Mouse (Mus musculus) ES-Bruce4 (cell line): ENCODE measurements at regions not wholly inside any gene's neighbourhood (a gene's known extent, or its start where the extent isn't known, plus 50 kb on each side); places are given as distances from the start of the nearest gene placed in this dataset.
A peak's percentile ranks its signal among the peaks of the same experiment; 100 is the strongest.

Source experiments
- H3K27ac ChIP-seq: 2 replicates; pipeline ENCODE4 v1.5.1; 2012; ENCODE audit warnings: low read length, inconsistent platforms; ENCODE audit not compliant: insufficient read depth
- H3K27me3 ChIP-seq: 2 replicates; pipeline ENCODE4 v1.6.1; 2012; ENCODE audit warnings: mild to moderate bottlenecking, low read length, inconsistent platforms; ENCODE audit not compliant: control insufficient read depth, poor library complexity, insufficient read depth, severe bottlenecking
- H3K36me3 ChIP-seq: 2 replicates; pipeline ENCODE4 v1.6.1; 2012; ENCODE audit warnings: inconsistent platforms, mild to moderate bottlenecking, low read length, moderate library complexity; ENCODE audit not compliant: control insufficient read depth, poor library complexity, insufficient read depth, severe bottlenecking
- H3K4me1 ChIP-seq: one replicate; pipeline ENCODE4 v1.8.1; 2011; ENCODE audit warnings: low read length; ENCODE audit not compliant: control insufficient read depth, insufficient read depth
- H3K4me3 ChIP-seq: 2 replicates; pipeline ENCODE4 v1.5.1; 2011; ENCODE audit warnings: low read depth, mild to moderate bottlenecking, low read length
- H3K9ac ChIP-seq: 2 replicates; pipeline ENCODE4 v1.6.1; 2012; ENCODE audit warnings: low read depth, mild to moderate bottlenecking, inconsistent platforms; ENCODE audit not compliant: poor library complexity, severe bottlenecking
- H3K9me3 ChIP-seq: replicated peaks from 2 replicates; pipeline ENCODE4 v1.6.1; 2012; ENCODE audit warnings: mild to moderate bottlenecking, low read length, inconsistent platforms; ENCODE audit not compliant: control insufficient read depth, poor library complexity, insufficient read depth, severe bottlenecking
- CTCF ChIP-seq: IDR thresholded peaks from one replicate; pipeline ENCODE4 v1.8.1; 2011; ENCODE audit warnings: low read depth, low read length
- EP300 ChIP-seq: IDR thresholded peaks from 2 replicates; pipeline ENCODE4 v1.6.1; 2011; ENCODE audit warnings: low read depth, low read length; ENCODE audit not compliant: insufficient read depth
- POLR2A ChIP-seq: IDR thresholded peaks from one replicate; pipeline ENCODE4 v1.8.1; 2011; ENCODE audit warnings: low read length; ENCODE audit not compliant: insufficient read depth

- Histone ChIP-seq H3K9ac (no peak overlapping the region), H3K9me3 (no peaks in the 10 kb centered on the region), H3K27me3 (no peaks in the 10 kb centered on the region), H3K4me3 (no peak overlapping the region), H3K27ac (no peak overlapping the region), H3K4me1 (no peaks in the 10 kb centered on the region), H3K36me3 (no peaks in the 10 kb centered on the region)
- TF ChIP-seq EP300: no peak
- no peak for TF ChIP-seq CTCF
Measured at GRCm38 (mm10) chr10:71727746-71728145, 380.2 kb downstream of the Ipmk start.

- H3K4me3 ChIP-seq: no peak overlapping the region
- no peak overlapping the region for H3K27ac ChIP-seq
- H3K27me3 ChIP-seq: no peaks in the 10 kb centered on the region
- H3K36me3 ChIP-seq: no peaks in the 10 kb centered on the region
- H3K4me1 ChIP-seq: no peaks in the 10 kb centered on the region
- no peak overlapping the region for H3K9ac ChIP-seq
- no peaks in the 10 kb centered on the region for H3K9me3 ChIP-seq
- TF ChIP-seq CTCF: no peak
- TF ChIP-seq EP300: no peak
Measured at GRCm38 (mm10) chr10:71733821-71734220, 386.3 kb downstream of the Ipmk start.

- no peaks in the 10 kb centered on the region for H3K4me1 ChIP-seq
- H3K9ac ChIP-seq: no peak overlapping the region
Measured at GRCm38 (mm10) chr10:71734481-71734880, 386.9 kb downstream of the Ipmk start.

DNA sequence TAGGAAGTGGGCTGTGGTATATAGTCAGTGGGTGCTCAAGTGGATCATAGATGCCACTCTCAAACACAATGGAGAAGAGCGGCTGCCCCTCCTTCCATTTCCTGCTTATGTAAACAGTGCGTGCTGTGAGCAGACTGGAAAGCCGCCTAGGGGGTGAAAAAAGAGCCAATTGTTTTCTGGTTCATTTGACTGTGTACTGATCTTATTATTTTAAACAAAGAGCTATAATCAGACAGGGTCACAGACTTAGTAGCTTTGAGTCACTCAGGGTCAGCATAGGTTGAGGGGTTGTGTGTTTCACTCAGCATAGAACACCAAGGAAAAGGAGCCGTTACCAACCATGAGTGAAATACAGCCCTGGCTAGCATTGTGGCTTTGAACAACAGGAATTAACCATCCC lies 390.7 kb downstream of the Ipmk start:
- no peak overlapping the region for H3K4me3 ChIP-seq

More at GRCm38 (mm10) chr10:71734481-71734880, 386.9 kb downstream of the Ipmk start:
- TF ChIP-seq POLR2A (no peak), EP300 (0 out of 2 replicates have a peak, but pooled peaks have one; percentile 19)
- Histone ChIP-seq H3K9me3 (no peaks in the 10 kb centered on the region), H3K4me3 (no peak overlapping the region), H3K27me3 (no peaks in the 10 kb centered on the region), H3K27ac (no peak overlapping the region), H3K36me3 (no peaks in the 10 kb centered on the region)

DNA sequence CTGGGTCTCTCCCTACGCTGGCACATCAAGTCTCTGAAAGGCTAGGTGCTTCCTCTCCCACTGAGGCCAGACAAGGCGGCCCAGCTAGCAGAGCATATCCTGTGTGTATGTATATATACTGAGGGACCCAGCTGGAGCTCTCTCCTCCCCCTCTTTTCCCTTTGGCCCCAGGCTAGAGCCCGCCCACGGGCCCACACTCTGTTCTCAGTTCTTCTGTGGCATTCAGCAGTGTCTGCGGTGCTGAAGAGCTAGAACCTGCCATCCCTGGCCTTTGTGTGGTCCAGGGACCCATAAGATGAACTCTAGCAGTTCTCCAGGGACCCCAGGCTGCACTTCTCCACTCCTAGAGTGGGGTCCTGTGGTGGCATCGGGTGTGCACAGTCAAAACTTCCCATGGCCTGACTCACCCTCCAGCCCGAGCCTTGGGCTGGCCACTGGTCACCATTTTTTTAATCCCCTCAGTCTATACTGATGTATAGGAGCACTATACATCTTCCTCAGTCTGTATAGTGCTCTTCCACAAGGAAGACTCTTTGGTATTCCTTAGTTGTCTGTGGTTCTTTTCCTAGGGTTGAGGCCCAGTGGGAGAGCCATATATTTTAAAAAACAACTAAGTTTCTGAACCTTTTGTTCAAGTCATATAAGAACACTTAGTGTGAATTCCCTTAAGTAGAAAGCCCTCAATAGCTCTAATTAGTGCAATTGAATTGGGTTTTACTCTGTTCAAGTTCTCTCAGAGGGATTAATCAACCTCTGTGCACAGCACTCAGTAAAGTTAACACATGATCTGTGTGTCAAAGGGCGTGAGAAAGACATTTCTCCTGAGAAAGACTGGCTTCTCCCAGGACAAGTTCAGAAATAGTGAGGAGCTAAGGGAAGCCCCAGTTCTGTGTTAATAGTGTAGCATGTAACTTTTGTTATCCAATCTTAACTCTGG lies 401.3 kb downstream of the Ipmk start:
- no peaks in the 10 kb centered on the region for H3K9me3 ChIP-seq
- H3K4me1 ChIP-seq: no peaks in the 10 kb centered on the region
- no peak overlapping the region for H3K27ac ChIP-seq
- no peak overlapping the region for H3K9ac ChIP-seq
- TF ChIP-seq POLR2A: no peak
- TF ChIP-seq EP300: no peak
- TF ChIP-seq CTCF: no peak
- no peak overlapping the region for H3K4me3 ChIP-seq
- H3K36me3 ChIP-seq: no peaks in the 10 kb centered on the region
- H3K27me3 ChIP-seq: no peaks in the 10 kb centered on the region

More for the DNA sequence above, 390.7 kb downstream of the Ipmk start:
- Histone ChIP-seq H3K36me3 (no peaks in the 10 kb centered on the region), H3K4me1 (no peaks in the 10 kb centered on the region), H3K27me3 (no peaks in the 10 kb centered on the region), H3K9me3 (no peaks in the 10 kb centered on the region), H3K9ac (no peak overlapping the region), H3K27ac (no peak overlapping the region)
- 0 out of 2 replicates have a peak, but pooled peaks have one; percentile 29 for TF ChIP-seq EP300
- TF ChIP-seq CTCF: no peak
- no peak for TF ChIP-seq POLR2A

GRCm38 (mm10) chr10:71753255-71753654 lies 405.7 kb downstream of the Ipmk start:
- H3K27me3 ChIP-seq: no peaks in the 10 kb centered on the region; the same call in 1 of the 2 replicates
- H3K27ac ChIP-seq: no peak overlapping the region
- no peak overlapping the region for H3K4me3 ChIP-seq
- TF ChIP-seq CTCF (no peak), POLR2A (no peak)
- no peaks in the 10 kb centered on the region; the same call in 1 of the 2 replicates for H3K9me3 ChIP-seq
- H3K4me1 ChIP-seq: no peaks in the 10 kb centered on the region
- H3K9ac ChIP-seq: no peak overlapping the region
- no peaks in the 10 kb centered on the region for H3K36me3 ChIP-seq
